Mouse (Mus musculus) bone marrow macrophage, adult 2 months (primary cell): ENCODE data around the gene Thegl.

ENCODE experiments used
- CTCF ChIP-seq: IDR thresholded peaks from 2 replicates; pipeline ENCODE4 v1.5.1; 2012; ENCODE audit warnings: low read depth, mild to moderate bottlenecking, low read length, moderate library complexity
- POLR2A ChIP-seq: IDR thresholded peaks from 2 replicates; pipeline ENCODE4 v1.6.1; 2012; ENCODE audit warnings: mild to moderate bottlenecking, low read depth, low read length, borderline replicate concordance

- no peak for TF ChIP-seq CTCF
- TF ChIP-seq POLR2A, result no peak
These were observed 28.5 kb downstream of the Thegl start for GRCm38 (mm10) chr5:77044362-77044761.
